Mouse (Mus musculus) thymus, adult 2 months (tissue): ENCODE measurements around the gene Vmn1r22.

ENCODE experiments used
- CTCF ChIP-seq: fragments of 200-500 bp; IDR thresholded peaks from 2 replicates; pipeline ENCODE4 v1.5.1; 2012; ENCODE audit warnings: mild to moderate bottlenecking, control low read depth, low read length, moderate library complexity, borderline replicate concordance; ENCODE audit not compliant: control insufficient read depth, poor library complexity, insufficient read depth; ENCODE audit errors: extremely low read depth
- POLR2A ChIP-seq: fragments of 200-500 bp; IDR thresholded peaks from 2 replicates; pipeline ENCODE4 v1.6.1; 2012; ENCODE audit warnings: mild to moderate bottlenecking, low read length, control low read depth, moderate library complexity; ENCODE audit not compliant: control insufficient read depth, poor library complexity, insufficient read depth; ENCODE audit errors: extremely low read depth

GRCm38 (mm10) chr6:57859043-57860042 lies 48.5 kb downstream of the Vmn1r22 start:
- TF ChIP-seq CTCF (no peak), POLR2A (no peak)
